Mouse (Mus musculus): ENCODE data around the gene Fxyd6.

Gene Fxyd6

DNA sequence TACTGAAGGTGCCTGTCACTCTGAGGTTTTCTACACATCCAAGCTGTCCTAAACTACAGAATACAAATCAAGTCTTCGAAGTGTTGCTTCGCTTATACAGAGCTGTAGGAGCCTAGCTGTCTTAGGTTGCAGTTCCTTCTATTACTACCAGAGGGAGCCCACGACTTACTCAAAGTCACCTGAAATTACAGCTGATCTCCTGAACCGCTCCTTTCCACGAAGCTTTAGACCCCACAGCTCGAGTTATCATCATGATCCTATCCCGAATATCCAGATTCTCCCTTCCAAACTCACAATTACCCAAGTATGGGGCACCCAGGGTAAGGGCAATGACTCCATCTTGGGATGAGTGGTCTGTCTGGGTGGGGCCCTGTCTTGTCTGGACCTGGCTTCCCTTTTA, 41.8 kb downstream of the Fxyd6 start:
- in situ Hi-C loops (cut with MboI, MseI) = loop anchor here (10.0 kb wide), 1 partner anchor 387 kb away; no protein-coding TSS in a partner anchor

DNA sequence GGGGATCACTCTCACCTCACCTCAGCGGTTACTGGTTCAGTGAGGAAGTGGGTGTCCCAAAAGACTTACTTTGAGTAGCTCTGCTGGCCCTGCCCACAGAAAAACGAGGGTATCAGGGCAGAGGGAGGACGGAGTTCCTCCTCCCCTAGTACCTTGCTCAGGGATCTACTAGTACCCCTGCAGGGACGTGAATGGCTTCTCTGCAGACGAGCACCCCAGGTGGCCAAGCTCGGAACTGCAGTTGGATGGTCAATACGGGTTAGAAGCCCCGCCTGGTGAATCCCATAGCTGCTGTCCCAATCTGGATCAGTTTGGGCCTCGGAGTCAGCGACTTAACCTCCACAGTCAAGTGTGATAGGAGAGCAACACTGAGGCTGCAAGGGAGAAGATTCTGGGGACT, 42.3 kb downstream of the Fxyd6 start:
- in situ Hi-C loops (cut with MboI, MseI) = loop anchor here (10.0 kb wide), 1 partner anchor 387 kb away; no protein-coding TSS in a partner anchor

DNA sequence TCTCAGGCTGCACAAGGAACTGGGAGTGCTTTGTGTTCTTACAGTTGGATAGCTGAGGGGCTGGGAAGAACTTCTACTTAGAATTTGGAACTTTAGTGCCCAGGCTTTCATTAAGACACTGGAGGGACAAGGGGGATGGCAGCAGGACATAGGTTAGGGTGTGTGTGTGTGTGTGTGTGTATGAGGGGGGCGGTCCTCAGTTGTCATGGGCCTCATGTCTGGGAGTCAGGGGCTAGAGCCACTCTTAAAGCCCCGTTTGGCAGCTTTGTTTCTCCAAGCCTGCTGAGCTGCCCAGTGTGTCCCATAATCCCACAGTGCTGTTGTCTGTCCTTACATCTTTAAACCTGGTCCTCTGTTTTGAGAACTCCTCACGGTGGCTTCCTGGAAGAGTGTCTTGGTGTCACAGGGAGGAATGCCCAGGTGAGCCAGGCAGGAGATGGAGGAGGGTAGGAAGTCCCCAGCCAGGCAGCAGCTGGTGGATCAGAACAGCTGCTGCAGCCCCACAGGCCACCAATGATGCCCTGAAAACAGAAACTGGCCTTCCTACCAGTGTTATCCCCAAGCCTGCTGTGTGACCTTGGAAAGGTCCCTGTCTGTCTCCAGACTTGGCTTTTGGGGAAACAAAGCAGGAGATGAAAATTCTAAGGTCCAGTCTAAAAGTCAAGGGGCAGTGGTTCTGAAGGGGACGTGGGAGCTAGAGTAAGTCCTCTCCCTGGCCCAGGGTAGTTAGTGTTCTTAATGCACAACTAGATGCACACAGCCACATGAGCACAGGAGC, 42.9 kb downstream of the Fxyd6 start:
- in situ Hi-C loops (cut with MboI, MseI) = loop anchor here (10.0 kb wide), 1 partner anchor 388 kb away; no protein-coding TSS in a partner anchor

DNA sequence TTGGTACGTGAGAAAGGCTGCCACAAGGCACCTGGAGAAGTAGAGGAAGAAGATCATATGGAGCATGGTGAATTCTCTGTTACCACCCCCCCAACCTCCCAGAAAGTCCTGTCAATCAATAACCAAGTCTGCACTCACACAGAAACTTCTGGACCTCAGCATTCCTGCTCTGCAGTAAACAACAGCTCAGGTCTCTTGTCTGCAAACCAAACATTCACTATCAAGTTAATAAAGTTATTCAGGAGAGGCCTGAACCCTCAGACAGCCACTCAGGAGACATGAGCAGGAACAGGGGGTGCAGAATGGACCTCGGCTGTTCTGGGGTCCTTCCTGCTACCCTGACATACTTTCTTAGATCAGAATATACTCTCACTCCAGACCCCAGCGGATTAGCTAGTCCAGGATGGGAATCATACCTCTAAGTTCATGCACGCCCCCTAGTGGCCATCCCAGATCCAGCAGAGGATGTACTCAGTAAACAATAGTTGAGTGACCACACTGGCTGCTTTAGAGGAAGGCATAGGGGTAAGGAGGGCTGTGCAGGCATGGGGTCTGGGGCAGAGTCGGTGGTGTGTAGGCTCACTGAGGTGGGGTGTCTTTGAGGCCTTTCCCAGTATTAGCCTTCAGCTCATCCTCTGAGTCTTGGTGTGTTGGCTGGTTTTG, 43.6 kb downstream of the Fxyd6 start:
- in situ Hi-C loops (cut with MboI, MseI) = loop anchor here (10.0 kb wide), 1 partner anchor 389 kb away; no protein-coding TSS in a partner anchor

DNA sequence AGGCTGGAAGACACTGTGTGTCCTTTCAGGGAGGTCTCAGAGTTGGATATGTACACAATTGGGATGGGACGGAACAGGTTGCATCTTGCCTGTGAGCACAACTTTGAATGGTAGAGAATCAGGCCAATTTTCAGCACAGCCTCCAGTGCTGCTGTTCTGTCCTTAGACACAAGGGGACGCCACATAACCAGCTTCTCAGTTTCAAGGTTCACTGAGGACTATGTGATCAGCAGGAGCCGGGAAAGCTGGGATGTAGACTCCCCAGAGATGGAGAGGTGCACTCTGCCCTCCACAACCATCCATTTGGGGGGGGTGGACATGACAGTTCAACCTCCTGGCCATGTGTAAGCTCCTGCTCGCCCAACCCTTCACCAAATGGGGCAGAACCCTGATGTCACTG, 45.9 kb downstream of the Fxyd6 start:
- in situ Hi-C loops (cut with MboI, MseI) = loop anchor here (10.0 kb wide), 1 partner anchor 391 kb away; no protein-coding TSS in a partner anchor

DNA sequence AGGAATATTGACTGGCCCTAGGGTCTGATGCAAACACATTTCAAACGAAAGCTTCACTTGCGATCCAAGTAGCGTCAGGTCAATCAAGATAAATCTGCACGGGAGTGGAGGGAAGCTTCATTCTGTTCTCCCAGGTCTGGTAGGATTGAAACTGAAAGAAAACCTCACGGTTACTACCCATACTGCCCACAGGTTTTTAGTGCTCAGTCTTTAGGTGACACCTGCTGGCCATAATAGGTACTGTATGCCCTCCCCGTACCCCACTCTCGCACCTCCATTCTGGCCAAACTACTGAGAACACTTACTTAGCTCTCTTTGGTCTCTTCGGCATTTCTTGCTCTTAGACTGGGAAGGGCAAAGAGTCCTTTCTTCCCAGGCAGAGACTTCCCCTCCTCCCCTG, 47.3 kb downstream of the Fxyd6 start:
- in situ Hi-C loops (cut with MboI, MseI) = loop anchor here (10.0 kb wide), 1 partner anchor 392 kb away; no protein-coding TSS in a partner anchor

DNA sequence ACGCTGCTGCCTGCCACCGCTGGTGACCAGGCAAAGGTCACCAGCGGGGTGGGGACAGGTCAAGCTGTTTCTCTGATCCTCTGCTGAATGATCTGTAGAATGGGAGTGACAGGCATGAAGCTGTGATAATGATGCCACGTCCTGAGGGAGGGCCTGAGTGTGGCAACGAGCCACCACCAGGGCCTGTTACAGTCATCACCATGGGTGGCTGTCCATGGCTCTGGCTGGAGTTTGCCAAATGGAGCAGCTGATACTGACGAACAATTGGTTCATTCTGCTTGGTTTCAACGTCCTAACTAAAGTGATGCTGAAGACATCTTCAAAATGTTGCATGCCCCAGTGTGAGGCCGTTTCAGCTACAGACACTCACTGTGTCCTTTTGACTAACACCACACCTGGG, 48.3 kb downstream of the Fxyd6 start:
- in situ Hi-C loops (cut with MboI, MseI) = loop anchor here (10.0 kb wide), 1 partner anchor 393 kb away; no protein-coding TSS in a partner anchor

DNA sequence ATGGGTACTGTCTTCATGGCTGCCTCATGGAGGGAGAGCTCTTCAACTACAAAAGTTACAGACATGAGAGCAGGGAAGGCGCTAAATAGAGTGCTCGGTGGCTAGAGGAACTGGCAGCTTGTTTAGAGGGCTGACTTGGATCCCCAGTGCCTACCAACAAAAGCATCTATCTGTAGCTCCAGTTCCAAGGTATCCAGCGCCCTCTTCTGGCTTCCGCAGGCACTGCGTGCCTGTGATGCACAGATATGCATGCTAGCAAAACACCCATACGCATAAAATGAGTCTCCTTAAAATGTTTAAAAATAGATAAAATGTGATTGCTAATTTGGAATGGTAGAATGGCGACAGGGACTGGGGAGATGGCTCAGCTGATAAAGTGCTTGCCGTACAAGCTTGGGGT, 51.2 kb downstream of the Fxyd6 start:
- in situ Hi-C loops (cut with MboI, MseI) = no loop called here

DNA sequence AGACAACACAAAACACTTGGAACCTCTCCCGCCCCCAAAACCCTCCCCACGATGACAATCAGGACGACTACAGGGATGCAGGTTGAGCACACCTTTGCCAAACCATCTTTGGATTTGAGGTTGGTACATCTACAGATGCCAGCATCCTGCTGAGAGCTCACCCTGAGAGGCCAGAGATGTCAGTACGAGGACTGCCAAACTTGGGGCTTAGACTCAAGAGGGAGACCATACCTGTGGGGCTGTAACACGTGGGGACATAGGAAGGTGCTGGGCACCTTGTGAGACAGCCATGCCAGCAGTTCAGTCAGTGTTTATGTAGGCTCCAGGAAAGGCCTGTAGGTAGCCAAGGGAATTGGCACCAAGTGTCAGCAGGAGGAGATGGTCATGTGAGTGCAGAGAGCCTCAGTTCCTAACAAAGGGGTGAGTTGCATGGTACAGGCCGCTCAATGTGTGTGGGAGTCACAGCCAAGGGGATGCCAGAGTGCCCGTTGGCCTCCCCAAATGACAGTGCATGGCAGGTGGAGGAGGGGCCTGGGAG, 52.8 kb downstream of the Fxyd6 start:
- in situ Hi-C loops (cut with MboI, MseI) = no loop called here

DNA sequence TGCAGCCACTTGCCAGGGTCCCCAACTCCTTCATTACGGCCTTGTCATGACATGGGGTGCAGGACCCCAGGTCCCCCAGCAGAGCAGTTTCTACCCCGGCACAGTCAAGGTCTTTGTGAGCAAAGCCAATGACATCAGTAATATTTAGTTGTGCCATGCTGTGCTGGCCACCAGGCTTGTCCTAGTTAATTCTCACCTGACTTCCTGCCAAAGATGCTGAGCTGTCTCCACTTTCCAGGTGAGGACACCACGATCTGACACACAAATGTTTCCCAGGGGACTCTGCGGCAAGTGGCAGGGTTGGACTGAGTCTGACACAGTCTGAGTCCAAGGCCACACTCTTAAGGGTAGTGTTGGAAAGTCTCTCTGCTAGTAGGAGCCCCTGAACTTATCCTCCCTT, 56.5 kb downstream of the Fxyd6 start, which contains the start of gene Dscaml1:
TSS of gene Dscaml1 (plus strand) at position 173 of the 400 bp plus-strand sequence.
- in situ Hi-C loops (cut with MboI, MseI) = no loop called here

DNA sequence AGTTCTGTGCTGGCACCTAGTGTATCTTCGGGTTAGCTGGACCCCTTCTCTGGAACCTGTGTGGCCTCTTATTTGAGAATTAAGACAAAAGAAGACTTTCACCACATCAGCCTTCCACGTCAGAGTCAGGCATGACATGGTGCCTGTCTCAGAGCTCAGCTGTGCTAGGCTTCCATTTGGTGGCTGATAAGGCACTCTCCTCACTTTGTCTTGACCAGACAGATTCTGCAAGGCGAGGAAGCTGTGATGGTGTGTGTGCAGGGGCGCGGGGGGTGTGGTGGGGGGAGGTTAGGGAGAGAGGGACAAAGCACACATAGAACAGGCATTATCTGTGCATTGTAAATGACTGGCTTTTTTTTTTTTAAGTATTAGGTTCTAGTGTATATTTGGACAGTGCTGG, 59.4 kb downstream of the Fxyd6 start:
- in situ Hi-C loops (cut with MboI, MseI) = no loop called here

DNA sequence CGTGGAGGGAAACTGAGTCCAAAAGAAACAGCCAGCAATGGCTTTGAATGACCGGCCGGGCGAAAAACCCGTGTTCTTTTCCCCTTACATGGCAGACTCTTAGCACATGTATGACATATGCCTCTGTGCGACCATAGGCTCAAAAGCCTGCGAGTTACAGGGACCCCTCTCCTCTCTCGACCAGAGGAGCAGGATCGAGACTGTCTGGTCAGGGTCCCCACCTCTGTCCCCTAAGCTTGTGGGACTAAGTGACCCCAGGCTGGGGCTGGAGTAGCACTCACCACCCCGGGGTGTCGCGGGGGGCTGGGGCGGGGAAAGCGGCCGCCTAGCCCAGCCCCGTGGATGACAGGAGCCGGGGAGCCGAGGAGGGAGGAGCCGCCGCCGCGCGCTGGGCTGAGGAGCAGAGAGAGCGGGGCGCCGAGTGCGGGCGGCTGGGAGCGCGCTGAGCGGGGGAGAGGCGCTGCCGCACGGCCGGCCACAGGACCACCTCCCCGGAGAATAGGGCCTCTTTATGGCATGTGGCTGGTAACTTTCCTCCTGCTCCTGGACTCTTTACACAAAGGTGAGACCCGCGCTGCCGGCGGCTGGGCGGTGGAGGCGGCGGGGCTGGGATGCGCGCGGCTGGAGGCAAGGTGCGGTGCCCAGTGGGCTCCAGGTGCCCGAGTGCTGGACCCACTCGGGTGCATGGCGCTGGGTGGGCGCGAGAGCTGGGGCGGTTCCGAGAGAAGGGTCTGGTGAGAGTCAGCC, 60.1 kb downstream of the Fxyd6 start:
- in situ Hi-C loops (cut with MboI, MseI) = no loop called here

DNA sequence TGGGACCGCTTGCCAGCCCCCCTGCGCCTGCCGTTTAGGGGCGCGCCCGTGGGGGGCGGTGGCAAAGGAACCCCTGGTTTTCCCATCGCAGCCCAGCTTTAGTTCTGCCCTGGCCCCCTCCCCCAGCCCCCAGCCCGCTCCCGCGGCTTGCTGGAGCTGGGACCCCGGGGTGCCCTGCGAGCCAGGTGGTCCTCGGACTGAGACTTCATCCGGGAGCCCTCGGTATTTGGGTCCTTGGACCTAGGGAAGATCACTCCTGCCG, 60.6 kb downstream of the Fxyd6 start:
- in situ Hi-C loops (cut with MboI, MseI) = no loop called here

DNA sequence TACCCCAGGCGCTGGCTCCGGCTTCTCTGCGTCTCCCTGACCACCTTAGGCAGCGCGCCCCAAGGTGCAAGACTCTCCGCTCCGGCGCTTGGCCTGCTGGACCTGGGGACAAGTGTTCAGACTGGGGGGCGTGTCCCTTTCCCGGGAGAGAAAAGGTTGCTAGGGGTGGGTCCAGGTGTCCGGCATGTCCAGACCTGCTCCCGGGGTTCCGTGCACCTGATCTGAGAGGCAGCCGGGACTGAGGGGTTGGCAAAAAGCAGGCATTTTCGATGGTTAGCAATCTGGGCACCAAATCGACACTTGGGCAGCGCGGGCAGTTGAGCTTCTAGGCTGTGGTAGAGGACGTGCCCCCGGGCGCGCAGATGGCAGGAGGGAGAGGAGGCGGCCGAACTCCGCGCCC, 61.2 kb downstream of the Fxyd6 start:
- in situ Hi-C loops (cut with MboI, MseI) = no loop called here

DNA sequence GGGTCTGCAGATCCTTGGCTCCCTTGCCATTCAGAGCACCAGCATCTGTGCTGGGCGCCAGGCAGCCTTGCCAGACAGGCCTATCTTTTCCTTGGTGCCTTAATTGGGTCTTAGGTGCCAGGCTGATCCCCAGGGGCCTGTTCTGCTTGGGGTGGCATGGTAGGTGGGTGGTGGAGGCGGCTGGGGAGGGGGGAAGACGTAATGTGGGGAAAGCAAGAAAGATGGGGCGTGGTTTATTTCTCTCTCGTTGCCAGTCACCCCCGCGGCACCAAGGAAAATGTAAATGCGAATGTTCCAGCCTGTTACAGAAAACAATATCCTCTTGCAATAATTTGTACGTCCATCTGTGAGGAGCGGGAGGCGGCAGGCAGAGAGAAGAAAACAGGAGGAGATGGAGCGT, 62.7 kb downstream of the Fxyd6 start:
- in situ Hi-C loops (cut with MboI, MseI) = no loop called here

DNA sequence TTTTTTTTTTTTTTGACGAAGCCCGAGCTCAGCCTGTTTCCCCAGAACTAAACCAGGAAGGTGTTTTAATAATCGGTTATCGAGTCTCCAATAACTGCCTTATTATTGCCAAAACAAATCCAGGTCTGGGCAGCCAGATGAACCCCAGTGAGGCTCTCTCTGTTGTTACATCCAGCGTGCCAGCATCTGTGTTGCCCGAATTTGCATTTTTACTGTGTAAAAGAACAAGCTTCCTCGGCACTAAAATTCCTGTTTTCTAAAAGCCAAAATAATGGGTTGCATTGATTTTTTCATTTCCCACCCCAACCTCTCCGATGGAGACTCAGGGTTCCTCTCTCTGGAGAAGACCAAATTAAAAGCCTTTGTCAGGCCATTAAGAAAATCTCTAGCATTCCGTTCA, 63.1 kb downstream of the Fxyd6 start:
- in situ Hi-C loops (cut with MboI, MseI) = no loop called here

DNA sequence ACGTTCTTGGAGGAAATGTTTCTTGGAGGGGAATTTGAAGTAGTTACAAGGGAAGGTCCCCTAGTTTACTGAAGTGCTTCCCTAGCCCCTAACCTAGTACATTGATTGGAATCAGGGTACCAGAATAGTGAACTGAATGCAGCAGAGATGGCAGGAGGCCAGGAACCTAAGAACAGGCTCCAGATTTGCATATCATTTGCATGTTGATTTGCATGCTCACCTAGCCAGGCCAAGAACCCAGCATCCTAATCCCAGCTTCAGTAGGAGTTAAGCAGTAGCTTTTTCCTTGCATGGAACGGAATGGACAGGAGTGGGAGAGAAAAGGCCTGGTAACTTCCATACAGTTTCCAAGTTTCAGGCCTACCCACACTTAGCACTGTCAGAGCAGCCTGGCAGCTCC, 64.2 kb downstream of the Fxyd6 start:
- in situ Hi-C loops (cut with MboI, MseI) = no loop called here

DNA sequence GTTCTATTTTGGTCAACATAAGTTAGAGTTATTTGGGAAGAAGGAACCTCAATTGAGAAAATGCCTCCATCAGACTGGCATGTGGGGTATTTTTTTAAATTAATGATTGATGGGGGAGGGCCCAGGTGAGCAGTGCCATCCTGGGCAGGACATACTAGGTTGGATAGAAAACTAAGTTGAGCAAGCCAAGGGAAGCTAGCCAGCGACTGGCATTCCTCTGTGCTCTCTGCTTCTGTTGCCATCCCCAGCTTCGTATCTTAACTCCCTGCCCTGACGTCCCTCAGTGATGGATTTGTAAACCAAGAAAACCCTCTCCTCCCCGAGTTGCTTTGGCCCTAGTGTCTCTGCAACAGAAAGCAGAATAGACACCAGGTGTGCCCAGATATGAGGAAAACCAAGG, 69.0 kb downstream of the Fxyd6 start:
- in situ Hi-C loops (cut with MboI, MseI) = no loop called here

DNA sequence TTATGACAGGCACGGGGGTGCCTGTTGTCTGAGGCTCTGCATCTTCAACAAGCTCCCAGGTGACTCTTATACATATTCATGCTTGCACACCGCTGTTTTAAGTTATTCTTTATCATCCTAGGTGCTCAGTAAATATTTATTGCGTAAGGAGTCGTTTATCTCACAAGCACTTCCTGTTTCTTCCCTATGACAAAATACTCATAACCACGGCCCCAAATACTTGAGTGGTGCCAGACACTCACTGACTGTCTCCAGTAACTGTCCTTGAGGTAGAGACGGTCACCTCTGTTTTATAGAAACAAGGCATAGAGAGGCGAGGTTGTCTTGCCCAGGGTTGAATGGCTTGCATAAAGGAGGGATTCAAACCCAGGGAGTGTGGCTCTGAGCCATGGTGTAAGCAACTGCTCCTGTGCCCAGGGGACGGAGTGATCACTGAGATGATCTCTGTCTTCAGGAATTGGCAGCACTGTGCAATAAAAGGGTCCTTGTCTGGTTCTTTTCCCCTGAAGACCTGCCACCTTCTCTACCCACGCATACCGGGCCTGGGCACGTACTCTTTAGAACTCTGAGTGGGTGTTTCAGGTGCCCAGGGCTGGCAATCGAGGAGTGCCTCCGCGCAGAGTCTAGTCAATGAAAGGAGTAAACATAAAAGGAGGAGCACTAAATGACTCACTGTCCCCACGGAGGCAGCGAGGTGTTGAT, 70.2 kb downstream of the Fxyd6 start:
- in situ Hi-C loops (cut with MboI, MseI) = no loop called here

DNA sequence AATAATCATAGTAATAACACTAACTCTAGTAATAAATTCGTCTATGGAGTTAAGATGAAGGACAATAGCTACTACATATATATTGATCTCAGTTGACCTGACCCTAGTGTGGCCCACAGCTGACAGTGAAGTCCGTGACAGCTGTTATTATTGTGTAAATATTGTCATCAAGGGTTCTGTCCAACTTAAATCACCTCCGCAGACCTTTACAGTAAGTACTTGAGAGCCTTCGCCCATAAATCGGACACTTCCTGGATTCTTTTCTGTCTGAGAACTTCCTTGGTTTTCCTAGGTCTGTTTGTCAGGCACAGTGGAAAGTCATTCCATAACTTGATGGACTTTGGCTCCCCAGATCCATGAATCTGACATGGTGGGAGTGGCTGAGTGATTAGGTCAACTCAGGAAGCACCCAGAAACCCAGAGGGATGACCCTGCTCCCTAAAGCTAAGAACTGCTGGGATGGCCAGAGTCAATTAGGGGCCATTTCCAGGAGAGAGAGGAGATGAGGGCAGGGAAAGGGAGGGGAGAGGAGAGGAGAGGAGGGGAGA, 74.3 kb downstream of the Fxyd6 start:
- in situ Hi-C loops (cut with MboI, MseI) = no loop called here
